Mouse (Mus musculus) midbrain, embryonic 11.5 days (tissue): ENCODE measurements around the gene Macf1. TPM values are rescaled to one million over a fixed set of nuclear protein-coding genes. Genes with fewer than 3 reads are reported as not detected.

Experiments
- ATAC-seq: fragments of 200-750 bp; cut with Nextera tagmentation; 2 replicates; pipeline ENCODE4 v1.8.0; 2017; ENCODE audit warnings: moderate TSS enrichment, moderate library complexity; ENCODE audit not compliant: low FRiP score
- DNase-seq: peaks from one replicate; pipeline ENCODE4 v3.0.0; 2015; ENCODE audit warnings: low spot score; ENCODE audit errors: missing footprints
- H3K27ac ChIP-seq: fragments of 300-500 bp; sonication (generic); 2 replicates; pipeline ENCODE4 v1.5.1; 2014; ENCODE audit warnings: low read depth, low read length
- H3K27me3 ChIP-seq: fragments of 300-500 bp; sonication (generic); 2 replicates; pipeline ENCODE4 v1.6.1; 2014; ENCODE audit warnings: mild to moderate bottlenecking, low read length, moderate library complexity, mixed read lengths; ENCODE audit not compliant: control insufficient read depth, insufficient read depth
- H3K36me3 ChIP-seq: fragments of 300-500 bp; sonication (generic); 2 replicates; pipeline ENCODE4 v1.6.1; 2014; ENCODE audit warnings: mild to moderate bottlenecking, low read length, moderate library complexity, mixed read lengths; ENCODE audit not compliant: control insufficient read depth, insufficient read depth
- H3K4me1 ChIP-seq: fragments of 300-500 bp; sonication (generic); 2 replicates; pipeline ENCODE4 v1.6.1; 2014; ENCODE audit warnings: low read length; ENCODE audit not compliant: control insufficient read depth, insufficient read depth
- H3K4me2 ChIP-seq: fragments of 300-500 bp; sonication (generic); 2 replicates; pipeline ENCODE4 v1.6.1; 2014; ENCODE audit warnings: mild to moderate bottlenecking, moderate library complexity
- H3K4me3 ChIP-seq: fragments of 300-500 bp; sonication (generic); 2 replicates; pipeline ENCODE4 v1.5.1; 2014; ENCODE audit warnings: low read depth, low read length
- H3K9ac ChIP-seq: fragments of 300-500 bp; sonication (generic); 2 replicates; pipeline ENCODE4 v1.6.1; 2014; ENCODE audit warnings: low read length
- H3K9me3 ChIP-seq: fragments of 300-500 bp; sonication (generic); 2 replicates; pipeline ENCODE4 v1.6.1; 2016; ENCODE audit warnings: low read length; ENCODE audit not compliant: control insufficient read depth
- WGBS: fragments of 180-500 bp; shearing (Covaris S2); extraction: QIAGEN DNeasy Blood & Tissue Kit; methylation state at CpG from one replicate; pipeline ENCODE4 v1.1.7; 2014; 5-methylcytosine and 5-hydroxymethylcytosine counted together
- polyA plus RNA-seq: library from polyadenylated mRNA; unstranded; fragments of >200 nt; fragmentation: Nextera tagmentation; extraction: Ambion mirVana; gene quantifications from 2 replicates; pipeline ENCODE4 v1.2.1, GENCODE M21; 2014

Macf1 gene
- polyA plus RNA-seq, 1 experiment from 2014 or later: 74.6 TPM

DNA sequence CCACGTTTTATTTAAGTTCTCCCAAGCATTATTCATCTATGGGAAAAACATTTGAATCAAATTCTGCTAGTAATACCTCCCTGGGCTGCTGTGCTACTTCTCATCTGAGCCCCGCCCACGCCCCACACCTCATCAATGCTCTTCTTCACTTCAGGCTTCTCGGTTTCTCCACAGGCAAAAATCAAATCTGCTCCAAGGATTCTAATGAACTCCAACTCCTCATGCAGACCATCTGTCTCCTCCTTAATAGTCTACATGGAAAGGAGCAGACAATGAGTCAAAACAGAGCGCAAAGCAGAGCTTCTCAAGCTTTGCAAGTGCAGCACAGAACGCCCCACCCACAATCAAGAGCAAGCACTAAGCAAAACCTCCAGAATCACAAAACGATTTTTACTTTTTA, 301.0 kb downstream of the Macf1 start:
- Histone ChIP-seq H3K9ac (no peak overlapping the region), H3K4me3 (no peak overlapping the region), H3K4me1 (no peaks in the 10 kb centered on the region), H3K27ac (no peak overlapping the region), H3K27me3 (no peaks in the 10 kb centered on the region), H3K9me3 (no peaks in the 10 kb centered on the region), H3K4me2 (no peak overlapping the region), H3K36me3 (peaks cover 38% of the 10 kb centered on the region)
- no peak for ATAC-seq
- DNase-seq: no peak
- 96% methylated on average over 7 of the region's 7 CpGs for WGBS

DNA sequence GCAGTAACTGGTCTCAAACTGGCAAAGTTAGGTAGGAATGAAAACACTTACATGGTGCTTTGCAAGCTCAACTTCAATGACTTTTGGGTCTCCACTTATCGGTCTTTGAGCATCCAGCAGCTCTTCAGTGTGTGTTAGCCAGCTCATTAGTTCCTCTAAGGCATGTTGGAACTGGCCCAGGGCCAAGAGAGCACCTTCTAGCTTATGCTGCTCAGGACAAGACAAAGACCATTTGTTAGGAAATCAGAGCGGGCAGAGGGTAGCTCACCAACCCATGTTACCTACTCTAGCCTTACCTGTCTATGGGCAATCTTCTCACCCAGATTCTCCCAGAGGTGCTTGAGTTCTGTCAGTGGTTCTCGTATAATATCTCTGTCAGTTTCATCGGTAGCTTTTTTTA, 302.1 kb downstream of the Macf1 start:
- H3K4me1 ChIP-seq: no peaks in the 10 kb centered on the region
- H3K9ac ChIP-seq: no peak overlapping the region
- H3K27ac ChIP-seq: no peak overlapping the region
- no peak overlapping the region for H3K4me3 ChIP-seq
- H3K4me2 ChIP-seq: no peak overlapping the region
- ATAC-seq: no peak
- peaks cover 39% of the 10 kb centered on the region for H3K36me3 ChIP-seq
- H3K9me3 ChIP-seq: no peaks in the 10 kb centered on the region
- 93% methylated on average over 4 of the region's 4 CpGs for WGBS
- H3K27me3 ChIP-seq: no peaks in the 10 kb centered on the region
- no peak for DNase-seq

DNA sequence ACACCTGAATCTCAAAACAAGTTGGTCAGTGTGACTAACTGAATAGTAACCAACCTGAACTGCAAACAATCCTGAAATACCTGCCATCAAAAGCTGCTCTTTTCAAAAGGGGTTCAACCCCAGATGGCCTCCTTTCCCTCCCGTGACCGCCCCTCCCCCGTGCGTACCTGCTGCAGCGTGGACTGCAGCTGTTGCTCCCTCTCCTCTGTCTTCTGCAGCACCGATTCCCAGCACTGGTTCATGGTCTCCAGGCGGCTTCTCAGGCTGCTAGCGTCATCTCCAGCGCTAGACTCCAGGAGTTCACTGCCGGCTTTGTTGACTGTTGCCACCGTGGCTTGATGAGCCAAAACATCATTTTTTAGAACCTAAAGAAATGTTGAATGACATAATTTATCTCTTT, 302.6 kb downstream of the Macf1 start:
- Histone ChIP-seq H3K4me3 (no peak overlapping the region), H3K36me3 (peaks cover 40% of the 10 kb centered on the region), H3K9ac (no peak overlapping the region), H3K9me3 (no peaks in the 10 kb centered on the region), H3K27ac (no peak overlapping the region), H3K4me1 (no peaks in the 10 kb centered on the region), H3K27me3 (no peaks in the 10 kb centered on the region), H3K4me2 (no peak overlapping the region)
- 96% methylated on average over 11 of the region's 11 CpGs for WGBS
- ATAC-seq (no peak), DNase-seq (no peak)

DNA sequence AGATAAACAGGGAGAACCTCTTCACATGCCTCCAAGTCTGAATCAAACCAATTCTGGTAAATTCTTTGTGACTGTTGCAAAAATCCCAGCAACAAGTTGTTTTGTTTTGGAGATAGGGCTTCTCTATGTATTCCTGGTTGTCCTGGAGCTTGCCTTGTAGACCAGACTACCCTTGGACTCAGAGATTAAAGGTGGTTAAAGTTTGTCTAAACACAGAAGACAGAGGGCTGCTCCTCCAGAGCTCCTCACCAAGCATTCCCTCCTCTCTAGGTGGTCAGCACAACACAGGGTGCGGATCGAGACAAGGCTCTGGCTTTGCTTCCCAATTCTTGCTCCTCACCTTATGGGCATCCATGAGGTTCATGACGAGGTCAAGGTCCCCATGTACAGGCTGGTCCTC, 308.1 kb downstream of the Macf1 start:
- DNase-seq: no peak
- Histone ChIP-seq H3K9ac (no peak overlapping the region), H3K4me1 (no peaks in the 10 kb centered on the region), H3K4me2 (no peak overlapping the region), H3K27ac (no peak overlapping the region), H3K27me3 (no peaks in the 10 kb centered on the region), H3K9me3 (no peaks in the 10 kb centered on the region), H3K36me3 (peaks cover 46% of the 10 kb centered on the region), H3K4me3 (no peak overlapping the region)
- WGBS: 94% methylated on average over 3 of the region's 3 CpGs
- ATAC-seq: no peak

DNA sequence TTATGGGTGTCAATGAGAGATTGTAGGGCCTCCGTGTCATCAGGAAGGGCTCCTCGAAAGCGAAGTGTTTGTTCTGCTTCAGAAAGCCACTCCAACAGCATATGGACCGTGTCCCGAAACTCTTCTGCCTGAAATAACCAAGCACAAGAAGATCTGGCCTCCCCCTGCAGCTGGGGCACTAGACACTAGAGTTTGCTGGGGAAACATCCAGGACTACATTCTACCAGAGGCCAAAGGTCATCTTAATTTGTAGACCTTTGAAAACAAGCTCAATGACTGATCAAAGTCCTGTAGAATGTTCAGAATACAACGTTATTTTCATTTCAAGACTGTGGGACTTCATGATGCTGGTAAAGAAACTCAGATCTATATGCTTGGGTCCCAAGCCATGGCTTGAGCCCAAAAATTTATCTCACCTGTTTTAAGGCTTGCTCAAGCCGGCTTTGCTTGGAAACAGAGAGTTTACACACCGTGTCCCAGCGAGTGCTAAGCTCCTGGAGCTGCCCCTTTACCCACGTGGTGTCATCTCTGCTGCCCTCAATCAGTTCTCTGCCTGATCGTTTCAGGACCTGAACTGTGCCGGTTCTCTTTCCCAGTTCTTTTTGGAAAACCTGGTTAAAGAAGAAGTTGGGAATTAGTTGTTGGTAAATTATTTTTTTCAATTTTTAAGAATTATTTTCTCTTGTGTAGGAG, 309.7 kb downstream of the Macf1 start:
- Histone ChIP-seq H3K9ac (no peak overlapping the region), H3K4me2 (no peak overlapping the region), H3K4me3 (no peak overlapping the region), H3K9me3 (no peaks in the 10 kb centered on the region), H3K36me3 (peaks cover 58% of the 10 kb centered on the region), H3K4me1 (no peaks in the 10 kb centered on the region), H3K27me3 (no peaks in the 10 kb centered on the region), H3K27ac (no peak overlapping the region)
- ATAC-seq (no peak), DNase-seq (no peak)
- WGBS: 93% methylated on average over 12 of the region's 12 CpGs

DNA sequence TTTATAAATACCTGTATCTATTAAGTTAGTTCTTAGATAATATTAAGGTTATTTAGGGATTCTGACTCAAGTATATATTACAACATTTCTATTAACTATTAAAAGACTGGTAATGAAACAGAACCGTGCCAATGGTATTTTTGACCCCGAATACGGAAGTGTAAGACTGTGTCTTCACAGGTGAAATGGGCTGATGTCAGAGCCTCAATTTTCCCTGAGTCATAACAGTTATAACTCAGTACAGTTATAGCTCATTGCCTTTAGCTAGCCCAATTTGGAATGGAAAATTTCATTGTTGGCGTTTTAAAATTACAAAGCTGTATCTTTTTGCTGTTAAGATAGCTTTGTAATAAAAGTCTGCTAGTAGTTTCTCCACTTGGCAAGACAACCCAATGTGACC, 320.6 kb downstream of the Macf1 start:
- DNase-seq: no peak
- 96% methylated on average over 4 of the region's 4 CpGs for WGBS
- no peaks in the 10 kb centered on the region for H3K27me3 ChIP-seq

DNA sequence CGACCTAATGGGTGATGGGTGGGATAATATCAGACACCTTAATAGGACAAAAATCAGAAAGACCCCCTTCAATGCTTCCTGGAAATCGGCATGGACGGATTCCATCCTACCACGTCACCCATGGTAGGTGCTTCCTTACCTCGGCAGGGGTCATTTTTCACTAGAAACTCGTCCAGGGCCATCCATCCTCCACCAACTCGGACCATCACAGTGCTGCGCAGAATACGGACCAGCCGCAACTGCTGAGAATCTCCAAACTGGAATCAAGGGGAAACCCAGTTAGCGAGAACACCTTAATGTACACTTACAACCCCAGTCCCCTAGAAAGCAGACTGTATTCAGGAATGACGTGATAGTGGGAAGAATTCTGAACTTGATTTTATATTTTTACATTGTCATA, 323.4 kb downstream of the Macf1 start:
- no peak for ATAC-seq
- no peak overlapping the region for H3K4me3 ChIP-seq
- H3K9ac ChIP-seq: no peak overlapping the region
- peaks cover 16% of the 10 kb centered on the region for H3K36me3 ChIP-seq
- DNase-seq: no peak
- no peaks in the 10 kb centered on the region for H3K9me3 ChIP-seq
- H3K27ac ChIP-seq: no peak overlapping the region
- H3K4me2 ChIP-seq: no peak overlapping the region
- H3K4me1 ChIP-seq: no peaks in the 10 kb centered on the region
- 96% methylated on average over 12 of the region's 12 CpGs for WGBS
- no peaks in the 10 kb centered on the region for H3K27me3 ChIP-seq

More for the DNA sequence above, 320.6 kb downstream of the Macf1 start:
- no peak overlapping the region for H3K4me3 ChIP-seq
- H3K9ac ChIP-seq: no peak overlapping the region
- no peaks in the 10 kb centered on the region for H3K9me3 ChIP-seq
- H3K27ac ChIP-seq: no peak overlapping the region
- H3K4me2 ChIP-seq: no peak overlapping the region
- peaks cover 21% of the 10 kb centered on the region for H3K36me3 ChIP-seq
- H3K4me1 ChIP-seq: no peaks in the 10 kb centered on the region
- ATAC-seq: no peak

DNA sequence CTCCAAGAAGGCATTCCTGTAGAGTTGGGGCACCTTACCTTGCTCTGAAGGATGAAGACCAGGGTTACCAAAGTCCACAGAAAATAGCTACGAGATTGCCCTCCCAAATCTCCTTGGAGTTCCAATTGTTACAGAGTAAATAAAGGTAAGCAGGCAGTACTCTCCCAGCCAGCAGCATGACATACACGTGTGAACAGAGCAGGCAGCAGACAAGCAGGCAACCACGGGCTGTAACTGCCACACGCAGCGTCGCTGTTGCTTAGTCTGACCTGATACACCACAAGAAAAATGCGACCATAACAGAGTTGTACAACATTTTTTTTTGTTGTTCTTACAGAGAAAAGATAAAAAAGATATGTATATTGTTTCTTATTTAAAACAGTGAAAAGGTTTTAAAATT, 325.5 kb downstream of the Macf1 start:
- DNase-seq: no peak
- Histone ChIP-seq H3K36me3 (peaks cover 25% of the 10 kb centered on the region), H3K4me2 (no peak overlapping the region), H3K9ac (no peak overlapping the region), H3K4me1 (no peaks in the 10 kb centered on the region), H3K4me3 (no peak overlapping the region), H3K27me3 (no peaks in the 10 kb centered on the region), H3K27ac (no peak overlapping the region), H3K9me3 (no peaks in the 10 kb centered on the region)
- WGBS: 95% methylated on average over 7 of the region's 7 CpGs
- ATAC-seq: no peak

DNA sequence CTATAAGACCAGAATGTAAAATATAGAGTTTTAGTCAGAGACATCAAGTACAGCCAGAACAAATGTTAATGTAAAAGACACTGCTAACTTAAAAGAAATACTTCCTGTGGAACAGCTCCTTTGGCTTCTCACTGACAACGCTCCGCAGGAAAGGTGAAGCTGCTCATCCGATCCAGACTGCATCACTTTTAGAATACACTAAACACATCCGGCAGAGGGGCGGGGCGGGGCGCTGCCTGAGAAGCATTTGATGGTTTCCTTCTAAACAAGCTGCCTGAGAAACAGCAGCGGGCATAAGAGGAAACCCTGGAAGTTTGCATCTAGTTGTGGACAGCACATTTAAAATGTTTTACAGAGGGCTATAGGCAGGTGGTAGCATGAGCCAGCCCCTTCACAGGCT, 328.2 kb downstream of the Macf1 start:
- Histone ChIP-seq H3K4me1 (no peaks in the 10 kb centered on the region), H3K27ac (no peak overlapping the region), H3K27me3 (no peaks in the 10 kb centered on the region), H3K9me3 (no peaks in the 10 kb centered on the region), H3K9ac (no peak overlapping the region), H3K4me2 (no peak overlapping the region), H3K36me3 (peaks cover 35% of the 10 kb centered on the region), H3K4me3 (no peak overlapping the region)
- ATAC-seq (no peak), DNase-seq (no peak)
- WGBS: 91% methylated on average over 8 of the region's 8 CpGs
